Comparison of ENCODE assay signal across 15 mouse cellular contexts in genomic region chr19:18619060-18619459, GRCm38 (mm10). TPM values are rescaled to one million over a fixed set of nuclear protein-coding genes. Genes with fewer than 3 reads are reported as not detected.
A peak's percentile ranks its signal among the peaks of the same experiment; 100 is the strongest.
DNase-seq lines count a peak whose midpoint lies in the region; ATAC-seq and TF ChIP-seq lines count a peak whose summit lies in the region.
"Had no signal": no experiment of that assay in that cellular context is flagged by ENCODE, and none has a peak within 500 bp of the region (broad histone marks: within the 10 kb centered on the region; RNA-seq: fewer than 3 reads in every experiment).

No protein-coding gene starts in this region.

- H3K9ac ChIP-seq in liver, adult 2 months (ENCODE audit: low read depth, low read length) = no peak overlapping the region
- no peak overlapping the region for H3K9ac ChIP-seq in liver, embryonic 11.5 days (ENCODE audit: low read depth, low read length)
- H3K9ac ChIP-seq in ES-Bruce4 (ENCODE audit: low read depth, poor library complexity, severe bottlenecking) = no peak overlapping the region
- H3K9ac ChIP-seq: limb, embryonic 13.5 days; midbrain, embryonic 12.5 days; neural tube, embryonic 12.5 days had no signal

- H3K36me3 ChIP-seq in liver, adult 2 months (ENCODE audit: control insufficient read depth, insufficient read depth, low read length) = no peaks in the 10 kb centered on the region
- H3K36me3 ChIP-seq in liver, embryonic 11.5 days (ENCODE audit: control insufficient read depth, insufficient read depth, low read length) = no peaks in the 10 kb centered on the region
- H3K36me3 ChIP-seq in ES-Bruce4 (ENCODE audit: control insufficient read depth, insufficient read depth, low read length, poor library complexity, severe bottlenecking) = no peaks in the 10 kb centered on the region
- H3K36me3 ChIP-seq: limb, embryonic 13.5 days; midbrain, embryonic 12.5 days; neural tube, embryonic 12.5 days had no signal

- no peaks in the 10 kb centered on the region for H3K27me3 ChIP-seq in liver, adult 2 months (ENCODE audit: control insufficient read depth, insufficient read depth, low read length)
- H3K27me3 ChIP-seq in liver, embryonic 11.5 days (replicated peaks; ENCODE audit: control insufficient read depth, insufficient read depth, low read length) = no peaks in the 10 kb centered on the region
- H3K27me3 ChIP-seq in ES-Bruce4 (ENCODE audit: control insufficient read depth, insufficient read depth, low read length, poor library complexity, severe bottlenecking) = no peaks in the 10 kb centered on the region
- H3K27me3 ChIP-seq: limb, embryonic 13.5 days; midbrain, embryonic 12.5 days; neural tube, embryonic 12.5 days had no signal

- no peak overlapping the region for H3K4me3 ChIP-seq in liver, adult 2 months (ENCODE audit: insufficient read depth, low read depth, low read length)
- no peak overlapping the region for H3K4me3 ChIP-seq in liver, embryonic 11.5 days (ENCODE audit: low read depth, low read length)
- H3K4me3 ChIP-seq in ES-Bruce4 (ENCODE audit: low read depth, low read length) = no peak overlapping the region
- H3K4me3 ChIP-seq: limb, embryonic 13.5 days; midbrain, embryonic 12.5 days; neural tube, embryonic 12.5 days had no signal

- TF ChIP-seq POLR2A in liver, adult 2 months (IDR thresholded peaks at IDR 0.05; ENCODE audit: extremely low read depth, insufficient read depth, low read length) = no peak
- no peak for TF ChIP-seq POLR2A in ES-Bruce4 (IDR thresholded peaks at IDR 0.05; ENCODE audit: insufficient read depth, low read length)

- DNase-seq in liver, adult 2 months (ENCODE audit: extremely low read depth, low read depth, low spot score) = peak; percentile 59
- no peak for DNase-seq in liver, embryonic 11.5 days (ENCODE audit: low spot score)
- DNase-seq in thymus, postnatal 36 days = peak; percentile 37 to 44
- DNase-seq in lung, postnatal 4 days = no peak
- no peak for DNase-seq in urinary bladder, postnatal 36 days (ENCODE audit: low spot score in 2 of 2)
- DNase-seq: cerebellum, adult 11-12 months; embryo, embryonic 11 days; heart, adult 18-20 months; heart, postnatal 36 days; kidney, postnatal 25 days had no signal

- 26% methylated on average over 5 of the region's 5 CpGs for WGBS in liver, adult 2 months
- WGBS in liver, embryonic 11.5 days = 79% methylated on average over 5 of the region's 5 CpGs

- H3K4me2 ChIP-seq in liver, embryonic 11.5 days = no peak overlapping the region
- H3K4me2 ChIP-seq: limb, embryonic 13.5 days; midbrain, embryonic 12.5 days; neural tube, embryonic 12.5 days had no signal

- H3K79me2 ChIP-seq in liver, adult 2 months (ENCODE audit: control insufficient read depth, insufficient read depth, low read length) = peaks cover 59% of the 10 kb centered on the region

- peaks cover 22% of the 10 kb centered on the region for H3K4me1 ChIP-seq in liver, adult 2 months (ENCODE audit: control insufficient read depth, insufficient read depth, low read length)
- H3K4me1 ChIP-seq in liver, embryonic 11.5 days (replicated peaks; ENCODE audit: control insufficient read depth, insufficient read depth, low read length) = peaks cover 4% of the 10 kb centered on the region
- peaks cover 8% of the 10 kb centered on the region for H3K4me1 ChIP-seq in ES-Bruce4 (ENCODE audit: control insufficient read depth, insufficient read depth, low read length)
- H3K4me1 ChIP-seq: midbrain, embryonic 12.5 days; neural tube, embryonic 12.5 days had no signal

- TF ChIP-seq EP300 in ES-Bruce4 (IDR thresholded peaks at IDR 0.05; ENCODE audit: insufficient read depth, low read depth, low read length) = no peak

- TF ChIP-seq CTCF in liver, adult 2 months (IDR thresholded peaks at IDR 0.05; ENCODE audit: low read depth, low read length) = no peak
- TF ChIP-seq CTCF in ES-Bruce4 (IDR thresholded peaks at IDR 0.05; ENCODE audit: low read depth, low read length) = no peak

- no peaks in the 10 kb centered on the region for H3K9me3 ChIP-seq in liver, embryonic 11.5 days (ENCODE audit: control insufficient read depth, low read length)
- H3K9me3 ChIP-seq in ES-Bruce4 (replicated peaks; ENCODE audit: control insufficient read depth, insufficient read depth, low read length, poor library complexity, severe bottlenecking) = no peaks in the 10 kb centered on the region
- H3K9me3 ChIP-seq: limb, embryonic 13.5 days; midbrain, embryonic 12.5 days; neural tube, embryonic 12.5 days had no signal

- no peak overlapping the region for H3K27ac ChIP-seq in liver, adult 2 months (replicated peaks; ENCODE audit: insufficient read depth, low read depth, low read length)
- no peak overlapping the region for H3K27ac ChIP-seq in liver, embryonic 11.5 days (ENCODE audit: low read depth, low read length)
- H3K27ac ChIP-seq in ES-Bruce4 (ENCODE audit: insufficient read depth, low read length) = 0 out of 2 replicates have a peak overlapping the region, but pooled peaks have one; percentile 21
- H3K27ac ChIP-seq: limb, embryonic 13.5 days; midbrain, embryonic 12.5 days; neural tube, embryonic 12.5 days had no signal

- ATAC-seq in liver, embryonic 11.5 days (replicated peaks; ENCODE audit: low FRiP score) = no peak
- ATAC-seq in monocyte, adult 5-6 weeks (replicated peaks; ENCODE audit: insufficient number of reproducible peaks, low FRiP score, low TSS enrichment, poor library complexity, severe bottlenecking) = peak; percentile 27; the same call in 1 of the 2 replicates

RNA-seq across cellular contexts. Expression of gene Ostf1, which starts 12.6 kb away (rescaled TPM):
- 42.5 and 53.0 TPM in 2 replicates for total RNA-seq in liver, adult 2 months (2014; rRNA removed)
- polyA plus RNA-seq in liver, adult 2 months (2012; rRNA removed) = 26.5 and 29.6 TPM in 2 replicates
- 86.8 and 92.2 TPM in 2 replicates for polyA plus RNA-seq in liver, embryonic 11.5 days (2014; fragmentation: Nextera tagmentation; extraction: Ambion mirVana)
- polyA plus RNA-seq in ES-Bruce4 (2011; ENCODE audit: insufficient read depth, insufficient read length, low read depth, missing spikeins) = 79.9 and 87.0 TPM in 2 replicates
- 458 to 713 TPM (median 609 TPM) in 3 replicates for total RNA-seq in monocyte, adult 5-6 weeks (2017)

RNA-seq across cellular contexts. Expression of gene Nmrk1, which starts 12.7 kb away (rescaled TPM):
- 32.2 and 47.4 TPM in 2 replicates for total RNA-seq in liver, adult 2 months (2014; rRNA removed)
- 12.6 and 21.9 TPM in 2 replicates for polyA plus RNA-seq in liver, adult 2 months (2012; rRNA removed)
- 12.4 and 12.5 TPM in 2 replicates for polyA plus RNA-seq in liver, embryonic 11.5 days (2014; fragmentation: Nextera tagmentation; extraction: Ambion mirVana)
- 15.9 and 20.4 TPM in 2 replicates for polyA plus RNA-seq in ES-Bruce4 (2011; ENCODE audit: insufficient read depth, insufficient read length, low read depth, missing spikeins)
- 7.0 to 19.9 TPM (median 7.7 TPM) in 3 replicates for total RNA-seq in monocyte, adult 5-6 weeks (2017)

RNA-seq across cellular contexts. Expression of gene Carnmt1, which starts 51.5 kb away (rescaled TPM):
- 10.9 and 11.9 TPM in 2 replicates for total RNA-seq in liver, adult 2 months (2014; rRNA removed)
- polyA plus RNA-seq in liver, adult 2 months (2012; rRNA removed) = 4.7 and 5.4 TPM in 2 replicates
- 44.7 and 45.1 TPM in 2 replicates for polyA plus RNA-seq in liver, embryonic 11.5 days (2014; fragmentation: Nextera tagmentation; extraction: Ambion mirVana)
- 40.8 and 49.5 TPM in 2 replicates for polyA plus RNA-seq in ES-Bruce4 (2011; ENCODE audit: insufficient read depth, insufficient read length, low read depth, missing spikeins)
- total RNA-seq in monocyte, adult 5-6 weeks (2017) = 6.6 to 20.4 TPM (median 15.4 TPM) in 3 replicates

Comparison
In these comparisons a context has a peak if more than half of its experiments do, and no peak if none do; other contexts are left out.
1. DNase-seq: peak in liver, adult 2 months (single experiment) and thymus, postnatal 36 days (2 of 2); none in liver, embryonic 11.5 days (single experiment), lung, postnatal 4 days (0 of 2) and urinary bladder, postnatal 36 days (0 of 2).